Mouse (Mus musculus) layer of hippocampus, postnatal 10 days (tissue): ENCODE data around the gene Il18bp. TPM values are rescaled to one million over a fixed set of nuclear protein-coding genes. Genes with fewer than 3 reads are reported as not detected.
"Not testable (repeated sequence)": the region's sequence is repeated elsewhere in the genome, so short reads cannot be mapped to it uniquely, and the experiment has no call there.

Experiments
- DNase-seq, 2 experiments: peaks; one replicate each; pipeline ENCODE4 v3.0.0; 2021; ENCODE audit warnings: low spot score in 2 of 2
- long read RNA-seq: library from polyadenylated mRNA; stranded (forward); transcript quantifications from one replicate; pipeline ENCODE4 v2.0.0, GENCODE M21; 2023
- total RNA-seq, 2 experiments: library from RNA; stranded (reverse); gene quantifications; 2 replicates each; pipeline ENCODE4 v1.2.3; 2021

Gene Il18bp
- 10 to 100 TPM; 11.1 to 11.9 TPM for total RNA-seq
- long read RNA-seq, partial matches to known transcripts = 1 of 1 reads
- long read RNA-seq, other reads (novel, unspliced or antisense) = 0 of 1 reads

DNA sequence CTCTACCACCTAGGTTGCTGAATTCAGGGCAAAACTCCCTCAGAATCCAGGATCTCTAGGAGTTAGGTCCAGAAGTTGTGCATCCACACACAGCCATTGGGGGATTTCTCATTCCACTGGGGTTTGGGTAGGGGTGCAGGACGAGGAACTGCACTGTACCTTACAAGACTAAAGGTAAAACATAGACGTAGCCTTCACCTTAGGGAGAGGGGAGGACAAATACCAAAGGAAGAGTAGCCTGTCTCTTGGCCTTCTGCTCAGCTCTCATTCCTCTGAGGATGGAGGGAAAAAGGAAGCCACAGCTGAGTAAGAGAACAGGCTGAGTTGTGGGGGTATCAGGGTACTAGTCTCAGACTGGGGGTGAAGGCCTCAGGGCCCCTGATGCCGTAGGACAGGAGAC is at the start of gene Il18bp:
TSS of gene Il18bp (minus strand) at position 101 of the 400 bp plus-strand sequence.
- DNase-seq = no peak

DNA sequence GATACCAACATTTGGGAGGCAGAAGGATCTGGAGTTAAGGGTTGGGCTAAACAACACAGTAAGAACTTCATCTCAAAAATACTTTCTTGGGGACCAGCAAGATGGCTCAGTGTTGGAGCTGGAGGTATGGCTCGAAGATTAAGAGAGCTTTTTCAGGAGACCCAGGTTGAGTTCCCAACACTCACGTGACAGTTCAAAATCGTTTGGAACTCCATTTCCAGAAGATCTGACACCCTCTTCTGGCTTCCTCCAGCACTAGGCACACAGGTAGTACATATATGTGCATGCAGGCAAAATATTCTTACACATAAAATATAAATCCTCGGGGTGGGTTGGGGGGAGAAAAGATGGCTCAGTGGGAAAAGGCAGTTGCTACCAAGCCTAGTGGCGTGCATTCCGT is 47.9 kb upstream of the Il18bp start:
- no peak for DNase-seq

DNA sequence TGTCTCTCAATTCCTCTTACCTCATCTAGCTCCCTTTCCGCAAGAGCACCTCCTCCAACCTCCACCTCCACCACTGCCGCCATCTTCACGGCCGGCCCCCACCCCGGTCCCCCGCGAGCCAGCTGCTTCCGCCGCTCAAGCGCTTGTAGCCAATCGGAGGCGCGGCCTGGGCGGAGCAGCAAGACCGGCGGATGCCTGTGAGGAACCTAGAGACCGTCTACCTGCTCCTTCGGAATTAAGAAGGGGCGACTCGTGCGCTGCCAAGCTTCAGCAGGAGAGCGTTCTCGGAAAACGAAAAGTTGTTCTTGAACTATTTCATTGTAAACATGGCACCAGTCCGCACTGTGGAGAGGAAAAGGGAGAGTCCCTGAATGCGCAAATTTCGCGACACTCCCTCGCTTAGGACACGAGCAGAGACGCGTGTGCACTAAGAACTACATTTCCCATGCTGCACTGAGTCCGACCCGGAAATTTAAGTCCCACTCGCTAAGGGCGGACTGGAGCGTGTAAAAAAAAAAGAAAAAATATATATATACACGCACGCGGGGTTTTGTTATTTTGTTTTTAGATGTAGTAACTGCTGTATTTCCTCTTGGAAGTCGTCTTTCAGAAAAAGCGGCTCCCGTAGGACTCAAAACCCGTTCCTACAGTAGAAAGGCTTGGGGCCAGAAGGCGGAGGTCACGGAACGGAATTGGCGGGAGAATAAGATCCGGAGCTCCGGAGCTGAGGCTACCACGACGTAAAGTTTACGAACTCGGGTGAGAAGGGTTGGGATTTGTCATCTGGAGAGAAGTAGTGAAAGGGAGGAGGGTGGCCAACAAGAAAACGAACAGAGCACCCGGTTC is 46.8 kb upstream of the Il18bp start, which contains the start of the genes Rnf121, Xndc1 and Xntrpc:
TSS of gene Rnf121 (minus strand) at position 424 of the 846 bp plus-strand sequence.
TSS of gene Xndc1 (plus strand) at position 466 of the 846 bp plus-strand sequence.
TSS of gene Xntrpc (plus strand) at position 668 of the 846 bp plus-strand sequence.
- peak; percentile 91 to 94 for DNase-seq

DNA sequence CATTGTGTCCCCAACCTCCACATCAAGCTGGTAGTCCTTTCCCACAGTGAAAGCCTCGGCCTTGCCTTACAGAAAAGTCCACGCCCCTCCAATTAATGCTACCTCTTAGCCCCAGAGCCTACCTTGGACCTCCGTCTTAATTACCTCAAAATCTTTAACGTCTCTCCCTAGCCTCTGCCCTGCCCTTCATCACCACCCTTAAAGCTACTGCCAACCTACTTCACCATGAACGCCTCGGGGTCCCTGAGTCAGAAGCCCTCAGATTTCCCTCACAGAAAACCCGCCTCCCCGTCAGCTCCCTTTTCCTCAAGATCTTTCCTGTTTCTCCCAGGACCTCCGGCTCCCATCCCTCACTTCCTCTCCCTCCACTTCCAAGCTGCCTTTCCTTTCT is 46.2 kb upstream of the Il18bp start:
- no peak for DNase-seq

DNA sequence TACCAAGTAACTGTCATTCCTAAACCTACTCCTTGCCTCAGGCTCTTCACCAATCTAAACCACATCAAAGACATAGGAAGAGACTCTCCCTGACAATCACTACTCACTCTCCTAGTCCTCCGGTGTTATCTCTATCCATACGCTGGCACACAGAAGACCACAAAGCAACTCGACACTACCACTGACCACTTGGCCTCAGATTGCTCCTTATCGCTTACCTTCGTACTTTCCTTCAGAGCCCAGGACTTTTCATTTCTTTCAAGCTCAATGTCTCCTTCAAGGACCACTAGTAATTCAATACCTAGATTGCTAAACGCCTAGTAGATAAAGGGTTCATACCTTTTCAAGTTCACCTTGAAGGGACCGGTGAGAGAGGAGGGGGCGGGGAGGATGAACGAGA is 45.4 kb upstream of the Il18bp start:
- no peak for DNase-seq

DNA sequence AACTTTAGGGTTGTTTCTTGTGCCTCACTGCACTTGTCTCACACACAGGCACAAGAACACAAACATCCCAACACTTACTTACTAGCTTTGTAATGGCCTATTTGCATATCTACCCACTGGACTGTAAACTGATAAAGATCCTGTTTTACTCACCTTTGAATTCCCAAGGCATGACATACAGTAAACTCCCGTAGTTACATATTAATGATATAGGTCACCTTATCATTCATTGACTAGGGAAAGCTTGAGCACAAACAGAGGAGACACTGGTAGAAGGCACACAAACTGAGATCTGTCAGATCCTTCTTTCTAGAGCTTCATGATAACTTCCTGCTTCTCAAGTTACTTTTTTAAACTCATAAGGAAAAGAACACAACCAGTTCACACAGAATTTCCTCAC is 43.7 kb upstream of the Il18bp start:
- DNase-seq = no peak

DNA sequence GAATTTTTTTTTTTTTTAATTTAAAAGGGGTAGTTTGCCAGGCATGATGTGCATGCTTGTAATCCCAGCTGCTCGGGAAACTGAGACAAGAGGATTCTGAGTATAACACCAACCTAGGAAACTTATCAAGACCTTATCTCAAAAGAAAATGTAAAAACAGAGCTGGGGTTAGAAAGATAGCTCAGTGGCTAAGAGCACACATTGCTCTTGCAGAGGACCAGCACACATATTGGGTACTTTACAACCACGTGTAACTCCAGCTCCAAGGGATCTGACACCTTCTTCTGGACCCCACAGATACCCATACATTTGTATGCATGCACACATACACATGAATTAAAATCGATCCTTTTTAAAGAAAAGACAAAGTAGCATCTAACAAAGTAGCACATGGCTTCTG is 42.9 kb upstream of the Il18bp start:
- no peak for DNase-seq

DNA sequence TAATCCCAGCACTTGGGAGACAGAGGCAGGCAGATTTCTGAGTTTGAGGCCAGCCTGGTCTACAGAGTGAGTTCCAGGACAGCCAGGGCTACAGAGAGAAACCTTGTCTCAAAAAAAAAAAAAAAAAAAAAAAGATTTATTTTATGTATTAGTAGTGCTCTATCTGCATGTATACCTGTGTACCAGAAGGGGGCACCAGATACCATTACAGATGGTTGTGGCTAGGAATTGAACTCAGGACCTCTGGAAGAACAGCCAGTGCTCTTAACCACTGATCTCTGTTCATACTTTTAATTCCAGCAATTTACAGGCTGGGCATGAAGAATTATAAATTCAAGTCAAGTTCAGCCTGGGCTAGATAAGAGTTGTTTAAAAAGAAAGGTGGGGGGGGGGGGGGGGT is 30.0 kb upstream of the Il18bp start:
- DNase-seq = not testable (repeated sequence)

DNA sequence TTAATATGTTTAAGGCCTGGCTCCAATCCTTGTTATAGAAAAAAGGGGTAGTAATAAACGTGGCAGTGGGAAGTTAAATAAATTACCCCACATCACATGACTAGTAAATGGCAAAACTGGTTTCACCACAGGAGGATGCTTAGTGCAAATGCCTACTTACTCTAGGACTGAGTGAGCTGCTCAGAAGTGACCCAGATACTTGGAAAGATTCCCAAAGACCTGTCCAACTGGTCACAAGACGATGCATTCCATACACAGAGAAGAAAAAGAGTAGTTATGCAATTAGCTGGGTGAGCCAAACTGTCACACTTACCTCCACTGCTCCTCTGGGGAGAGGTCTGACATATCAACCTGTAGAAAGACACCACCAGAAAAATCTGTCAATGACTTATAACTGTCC is 23.8 kb upstream of the Il18bp start:
- no peak for DNase-seq

DNA sequence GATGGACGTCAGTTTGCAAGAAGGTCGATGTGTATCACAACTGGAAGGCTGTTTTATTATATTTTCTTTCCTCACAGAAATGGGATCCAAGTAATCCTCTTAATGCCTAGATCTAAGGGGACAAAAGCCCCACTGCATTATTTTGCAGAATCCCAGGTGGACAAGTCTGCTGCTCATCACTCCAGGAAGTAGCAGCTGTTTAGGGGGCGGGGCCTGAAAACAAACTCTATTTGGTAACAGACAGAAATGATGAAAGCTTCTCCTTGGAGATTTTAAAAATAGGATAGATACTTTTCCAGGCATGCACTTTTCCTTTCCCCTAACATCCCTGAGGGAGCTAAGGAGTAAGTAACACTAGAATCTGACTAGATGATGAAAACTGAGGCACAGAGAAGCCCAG is 18.8 kb upstream of the Il18bp start:
- DNase-seq = no peak

DNA sequence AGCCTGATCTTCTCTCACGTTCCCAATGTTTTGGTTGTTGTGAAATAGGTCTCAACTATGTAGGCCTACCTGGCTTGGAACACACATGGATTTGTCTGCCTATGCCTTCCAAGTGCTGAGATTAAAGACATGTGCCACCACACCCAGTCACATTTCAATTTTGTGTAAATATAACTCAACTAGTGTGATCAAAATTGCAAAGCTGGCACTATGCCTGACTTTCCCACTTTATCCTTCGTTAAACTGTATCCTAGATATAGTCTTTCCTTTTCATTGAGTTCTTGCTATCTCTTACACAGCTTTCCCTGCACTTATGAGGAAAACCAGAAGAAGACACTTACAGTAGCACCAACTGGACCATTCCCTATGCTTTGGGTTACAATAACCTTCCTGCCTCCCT is 17.0 kb upstream of the Il18bp start:
- DNase-seq = no peak

DNA sequence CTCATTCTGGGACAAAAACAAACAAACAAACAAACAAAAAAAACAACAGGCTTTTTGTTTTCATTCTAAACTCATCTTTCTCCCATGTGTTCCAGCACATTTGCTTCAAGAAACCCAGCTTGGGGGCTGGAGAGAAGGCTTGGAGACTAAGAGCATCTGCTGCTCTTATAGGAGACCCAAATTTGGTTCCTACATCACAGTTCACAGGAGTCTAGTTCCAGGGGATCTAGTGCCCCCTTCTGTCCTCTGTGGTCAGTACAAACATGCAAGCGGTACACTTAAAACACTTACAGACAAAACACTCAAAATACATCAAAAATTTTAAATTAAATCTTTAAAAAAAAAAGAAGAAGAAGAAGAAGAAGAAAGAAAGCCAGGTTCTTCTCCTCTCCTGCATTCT is 16.4 kb upstream of the Il18bp start:
- no peak for DNase-seq

DNA sequence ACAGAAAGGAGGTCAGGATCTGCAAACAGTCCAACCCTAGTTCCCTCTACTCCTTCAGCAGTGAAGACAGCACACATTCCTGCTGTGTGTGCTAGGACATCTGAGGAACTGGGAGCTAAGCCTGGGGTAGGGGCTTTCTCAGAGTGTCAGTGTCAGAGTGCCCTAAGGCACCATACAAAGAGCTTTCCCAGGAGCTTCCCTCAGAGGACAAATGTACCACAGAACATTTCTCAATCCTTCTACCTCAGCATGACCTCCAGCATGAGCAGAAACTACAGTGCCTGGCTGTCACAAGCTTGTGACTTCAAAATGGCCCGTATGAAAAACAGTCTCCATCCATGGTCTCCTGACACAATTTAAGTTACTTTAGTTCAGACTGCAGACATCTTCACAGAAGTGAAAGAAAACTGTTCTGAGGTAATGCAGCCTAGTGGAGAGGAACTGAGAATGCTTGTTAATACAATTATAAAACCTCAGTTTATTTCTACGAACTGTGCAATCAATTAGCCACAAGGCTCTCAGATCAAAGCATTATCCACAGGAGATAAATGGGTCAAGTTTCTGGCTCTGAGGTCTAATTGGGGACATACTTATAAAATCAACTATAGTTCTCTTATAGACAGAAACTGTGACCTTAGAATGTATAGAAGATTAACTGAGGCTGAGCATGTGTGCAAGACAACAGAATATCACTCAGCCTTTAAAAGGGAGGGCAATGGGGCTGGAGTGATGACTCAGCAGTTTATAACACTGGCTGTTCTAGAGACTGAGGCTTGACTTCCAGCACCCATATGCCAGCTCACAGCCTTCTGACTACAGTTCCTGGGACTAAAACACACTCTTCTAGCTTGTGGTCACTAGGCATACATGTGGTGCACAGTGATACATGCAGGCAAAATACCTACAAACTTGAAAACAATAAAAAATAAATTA is 7.0 kb upstream of the Il18bp start:
- no peak for DNase-seq

DNA sequence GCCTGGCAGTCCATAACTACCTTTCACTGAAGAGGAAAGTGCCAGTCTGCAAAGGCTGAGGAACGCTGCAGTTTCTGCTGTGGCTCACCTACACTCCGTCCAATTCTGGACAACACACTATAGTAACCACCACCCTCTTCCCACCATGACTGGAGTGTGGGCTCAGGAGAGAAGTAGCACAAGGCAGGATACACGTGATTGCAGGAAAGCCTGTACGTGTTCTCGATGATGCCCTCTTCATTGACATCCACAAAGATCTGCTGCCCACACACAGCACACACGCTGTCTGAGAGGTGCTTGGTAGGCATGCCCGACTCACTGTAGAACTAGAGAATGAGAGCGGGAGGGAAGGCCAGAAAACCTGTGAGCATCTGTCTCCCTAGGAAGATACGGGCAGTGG is 5.3 kb upstream of the Il18bp start:
- DNase-seq = no peak

DNA sequence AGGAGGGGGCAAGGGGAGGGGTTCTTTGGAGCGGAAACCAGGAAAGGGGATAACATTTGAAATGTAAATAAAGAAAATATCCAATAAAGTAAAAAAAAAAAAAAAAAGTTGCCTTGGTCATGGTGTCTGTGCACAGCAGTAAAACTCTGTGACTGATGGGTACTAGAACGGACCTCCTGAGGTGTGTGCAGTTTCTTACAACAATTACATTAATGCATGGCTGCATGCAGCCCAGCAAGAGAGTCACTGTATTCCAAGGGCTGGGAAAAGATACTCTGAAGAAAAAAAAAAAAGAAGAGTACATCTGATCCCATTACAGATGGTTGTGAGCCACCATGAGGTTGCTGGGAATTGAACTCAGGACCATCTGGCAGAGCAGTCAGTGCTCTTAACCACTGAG is 2.4 kb upstream of the Il18bp start:
- not testable (repeated sequence) for DNase-seq

DNA sequence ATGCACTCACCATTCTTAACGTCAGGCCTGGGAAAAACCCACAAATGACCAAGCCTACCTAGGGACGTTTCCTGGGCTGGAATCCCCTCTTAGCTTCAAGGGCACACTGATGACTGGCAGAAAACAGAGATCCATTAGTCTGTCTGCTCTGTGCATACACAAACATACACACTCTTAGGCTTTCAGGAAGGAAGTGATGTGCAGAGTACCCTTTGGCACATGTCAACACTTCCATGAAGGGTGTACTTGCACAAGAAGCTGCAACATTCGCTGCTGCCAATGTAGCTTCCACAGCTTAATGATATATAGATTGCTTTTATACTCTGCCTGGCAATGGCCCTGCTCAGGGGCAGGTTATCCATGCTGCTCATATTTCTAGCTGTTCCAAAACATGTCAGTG is 872 bp upstream of the Il18bp start:
- no peak for DNase-seq

DNA sequence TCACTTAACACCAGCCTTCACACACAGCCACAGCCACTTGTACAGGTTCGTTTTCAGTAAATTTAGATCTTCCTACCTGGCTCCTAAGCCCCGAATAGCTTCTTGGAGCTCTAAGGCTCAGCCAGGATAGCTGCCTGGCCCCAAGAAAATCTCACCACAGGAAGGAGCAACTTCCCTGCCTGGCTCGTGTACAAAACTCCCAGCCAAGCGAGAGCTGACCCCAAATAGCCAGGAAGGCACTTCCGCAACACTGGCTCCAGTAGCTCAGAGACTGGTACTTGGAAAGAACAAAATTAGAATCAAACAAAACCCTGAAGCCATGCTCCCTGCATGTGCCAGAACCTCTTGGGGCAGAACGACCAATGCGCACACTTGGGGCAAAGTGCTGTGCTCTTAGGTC is 456 bp downstream of the Il18bp start:
- no peak for DNase-seq

DNA sequence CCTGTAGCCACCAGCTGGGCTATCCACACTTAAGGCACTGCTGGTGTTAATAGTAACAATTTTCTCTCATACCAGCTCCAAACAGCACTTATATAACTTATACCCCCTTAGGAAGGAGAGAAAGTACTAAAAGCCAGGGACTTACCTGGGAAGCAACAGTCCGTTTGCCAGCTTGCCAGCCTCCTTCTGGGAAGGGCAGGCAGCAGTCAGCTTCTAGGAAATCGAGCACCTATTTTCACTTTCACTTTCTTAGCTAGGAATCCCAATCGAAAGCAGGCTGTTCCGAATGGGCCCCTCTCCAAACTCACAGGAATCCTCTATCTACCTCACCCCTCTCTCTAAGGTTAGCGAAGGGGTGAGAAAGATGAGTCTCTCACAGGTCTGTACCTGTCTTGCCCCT is 1.0 kb downstream of the Il18bp start:
- no peak for DNase-seq

DNA sequence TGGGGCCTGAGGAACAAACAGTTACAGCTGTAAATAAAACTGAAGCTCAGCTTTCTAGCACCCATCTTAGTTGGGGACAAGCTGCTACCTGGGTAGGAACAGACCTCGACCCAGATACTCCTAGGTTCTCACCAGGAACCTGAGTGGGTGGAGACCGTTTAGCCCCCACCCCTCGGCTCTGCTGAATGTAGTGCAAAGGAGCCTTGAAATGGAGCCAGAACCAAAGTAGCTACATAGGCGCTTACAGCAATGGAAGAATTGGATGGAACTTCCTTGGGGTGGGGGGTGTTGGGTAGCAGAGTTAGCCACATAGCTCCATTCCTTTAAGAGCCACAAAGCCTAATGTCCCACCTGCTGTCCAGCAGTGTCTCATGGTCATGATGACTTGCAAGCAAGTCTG is 1.6 kb downstream of the Il18bp start:
- DNase-seq = no peak

DNA sequence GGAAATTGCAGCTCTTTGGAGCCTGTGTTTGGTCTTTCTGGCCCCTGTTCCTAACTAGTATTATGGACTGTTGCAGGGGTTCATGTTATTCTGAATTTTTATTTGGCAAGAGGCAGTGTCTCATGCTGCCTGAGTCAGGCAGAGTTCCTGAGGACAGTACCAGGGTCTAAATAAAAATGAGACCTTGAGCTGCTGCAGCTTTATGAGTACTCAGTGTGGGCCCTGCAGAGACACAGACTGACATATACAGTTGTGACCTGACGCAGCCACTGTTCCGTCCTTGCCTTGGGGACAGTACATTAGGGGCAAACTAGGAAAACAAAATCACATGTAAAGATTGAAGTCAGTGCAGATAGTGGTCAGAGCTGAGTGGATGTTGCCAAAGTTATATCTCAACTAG is 3.5 kb downstream of the Il18bp start:
- DNase-seq = no peak

DNA sequence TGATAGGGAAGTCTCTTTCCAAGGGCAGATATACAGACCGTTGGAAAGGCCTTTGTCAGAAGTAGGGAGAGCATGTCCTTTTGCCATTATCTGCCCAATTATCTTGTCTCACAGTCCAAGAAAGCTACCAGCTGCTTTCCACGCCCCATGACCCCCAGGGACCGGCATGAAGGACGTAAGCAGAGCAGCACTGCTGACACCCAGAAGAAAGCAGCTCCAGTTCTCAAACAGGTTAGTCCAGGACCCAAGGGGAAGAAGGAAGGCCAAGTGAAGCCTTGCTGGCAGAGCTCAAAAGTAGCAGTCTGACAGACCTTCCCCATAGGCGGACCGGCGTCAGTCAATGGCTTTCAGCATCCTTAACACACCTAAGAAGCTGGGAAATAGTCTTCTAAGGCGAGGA is 5.1 kb downstream of the Il18bp start:
- DNase-seq = no peak

DNA sequence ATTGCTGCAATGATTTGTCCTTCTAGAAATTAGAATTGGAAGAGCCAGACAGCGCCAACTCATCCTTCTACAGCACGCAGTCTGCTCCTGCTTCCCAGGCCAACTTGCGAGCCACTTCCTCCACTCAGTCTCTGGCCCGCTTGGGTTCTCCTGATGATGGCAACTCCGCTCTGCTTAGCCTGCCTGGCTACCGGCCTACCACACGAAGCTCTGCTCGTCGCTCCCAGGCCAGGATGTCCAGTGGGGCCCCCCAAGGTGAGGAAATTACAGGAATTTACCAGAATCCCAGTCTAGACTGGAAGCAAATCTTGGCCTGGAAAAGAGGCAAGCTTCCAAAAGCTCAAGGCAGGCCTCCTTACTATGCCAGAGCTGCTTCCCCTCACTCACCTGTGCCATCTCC is 6.6 kb downstream of the Il18bp start:
- DNase-seq = no peak
